Mouse (Mus musculus): ENCODE data around the gene Lyst. TPM values are rescaled to one million over a fixed set of nuclear protein-coding genes. Genes with fewer than 3 reads are reported as not detected.
A peak's percentile ranks its signal among the peaks of the same experiment; 100 is the strongest.
"Not testable (repeated sequence)": the region's sequence is repeated elsewhere in the genome, so short reads cannot be mapped to it uniquely, and the experiment has no call there.

Lyst gene
- 10.0 and 13.1 TPM in 2 replicates for polyA plus RNA-seq (2014; fragmentation: Nextera tagmentation; extraction: Ambion mirVana)

- Histone ChIP-seq H3K4me2 (replicated peaks; ENCODE audit: low read depth, low read length) (peak within 1 kb of the TSS; percentile 89), H3K9me3 (ENCODE audit: control insufficient read depth, low read depth, low read length) (no peaks in the 10 kb centered on the region), H3K4me1 (ENCODE audit: control insufficient read depth, insufficient read depth, low read length) (no peaks in the 10 kb centered on the region), H3K27me3 (ENCODE audit: control insufficient read depth, insufficient read depth, low read length) (no peaks in the 10 kb centered on the region), H3K9ac (replicated peaks; ENCODE audit: low read depth, low read length) (peak within 1 kb of the TSS; percentile 68), H3K27ac (ENCODE audit: low read length) (peak within 1 kb of the TSS; percentile 83), H3K4me3 (ENCODE audit: low read depth, low read length) (peak within 1 kb of the TSS; percentile 79), H3K36me3 (ENCODE audit: control insufficient read depth, insufficient read depth, low read length) (no peaks in the 10 kb centered on the region)
- under 1% methylated on average over 83 of the region's 88 CpGs for WGBS
- peak; percentile 98 for ATAC-seq (ENCODE audit: insufficient number of reproducible peaks, insufficient read depth, low FRiP score, low read depth)
These were observed at the start of gene Lyst for GRCm38 (mm10) chr13:13590048-13591011. TSS of gene Lyst (plus strand) at chr13:13590397.

- not testable (repeated sequence) for ATAC-seq (ENCODE audit: insufficient number of reproducible peaks, insufficient read depth, low FRiP score, low read depth); H3K9me3 ChIP-seq (ENCODE audit: control insufficient read depth, low read depth, low read length); H3K9ac ChIP-seq (replicated peaks; ENCODE audit: low read depth, low read length); H3K27ac ChIP-seq (ENCODE audit: low read length); H3K4me3 ChIP-seq (ENCODE audit: low read depth, low read length); H3K27me3 ChIP-seq (ENCODE audit: control insufficient read depth, insufficient read depth, low read length); H3K4me2 ChIP-seq (replicated peaks; ENCODE audit: low read depth, low read length); H3K4me1 ChIP-seq (ENCODE audit: control insufficient read depth, insufficient read depth, low read length); H3K36me3 ChIP-seq (ENCODE audit: control insufficient read depth, insufficient read depth, low read length)
- 91% methylated on average over 10 of the region's 10 CpGs for WGBS
These were observed 47.1 kb upstream of the Lyst start for GRCm38 (mm10) chr13:13543073-13543472.

DNA sequence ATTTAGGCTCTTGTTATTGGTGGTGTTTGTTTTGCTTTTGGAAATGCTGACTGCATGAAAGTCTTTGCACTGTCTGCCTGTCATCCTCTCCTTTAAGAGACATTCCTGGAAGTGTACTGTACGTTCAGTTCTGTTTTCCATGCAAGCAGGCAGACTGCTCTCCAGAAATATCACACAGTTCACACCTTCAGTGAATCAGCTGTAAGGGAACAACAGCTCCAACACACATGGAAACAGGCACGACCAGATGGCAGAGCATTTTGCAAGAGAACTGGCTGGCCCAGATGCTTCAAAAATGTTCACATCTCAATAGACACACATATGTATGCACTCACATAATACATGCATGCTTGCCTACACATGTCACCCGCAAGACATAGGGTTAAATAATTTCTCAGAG lies 43.4 kb upstream of the Lyst start:
- no peaks in the 10 kb centered on the region for H3K9me3 ChIP-seq (ENCODE audit: control insufficient read depth, low read depth, low read length)
- H3K4me2 ChIP-seq (replicated peaks; ENCODE audit: low read depth, low read length), result no peak overlapping the region
- H3K36me3 ChIP-seq (ENCODE audit: control insufficient read depth, insufficient read depth, low read length), result no peaks in the 10 kb centered on the region
- no peaks in the 10 kb centered on the region for H3K27me3 ChIP-seq (ENCODE audit: control insufficient read depth, insufficient read depth, low read length)
- no peak overlapping the region for H3K9ac ChIP-seq (replicated peaks; ENCODE audit: low read depth, low read length)
- ATAC-seq (ENCODE audit: insufficient number of reproducible peaks, insufficient read depth, low FRiP score, low read depth), result no peak
- H3K27ac ChIP-seq (ENCODE audit: low read length), result no peak overlapping the region
- no peak overlapping the region for H3K4me3 ChIP-seq (ENCODE audit: low read depth, low read length)
- H3K4me1 ChIP-seq (ENCODE audit: control insufficient read depth, insufficient read depth, low read length), result no peaks in the 10 kb centered on the region; the same call in 1 of the 2 replicates
- 64% methylated on average over 3 of the region's 3 CpGs for WGBS

- Histone ChIP-seq H3K27ac (ENCODE audit: low read length) (no peak overlapping the region), H3K27me3 (ENCODE audit: control insufficient read depth, insufficient read depth, low read length) (no peaks in the 10 kb centered on the region), H3K4me1 (ENCODE audit: control insufficient read depth, insufficient read depth, low read length) (no peaks in the 10 kb centered on the region; the same call in 1 of the 2 replicates), H3K4me2 (replicated peaks; ENCODE audit: low read depth, low read length) (no peak overlapping the region), H3K9me3 (ENCODE audit: control insufficient read depth, low read depth, low read length) (no peaks in the 10 kb centered on the region), H3K4me3 (ENCODE audit: low read depth, low read length) (no peak overlapping the region), H3K9ac (replicated peaks; ENCODE audit: low read depth, low read length) (no peak overlapping the region), H3K36me3 (ENCODE audit: control insufficient read depth, insufficient read depth, low read length) (no peaks in the 10 kb centered on the region)
- WGBS, result 94% methylated on average over 4 of the region's 4 CpGs
- no peak for ATAC-seq (ENCODE audit: insufficient number of reproducible peaks, insufficient read depth, low FRiP score, low read depth)
These were observed 42.3 kb upstream of the Lyst start for GRCm38 (mm10) chr13:13547889-13548288.

DNA sequence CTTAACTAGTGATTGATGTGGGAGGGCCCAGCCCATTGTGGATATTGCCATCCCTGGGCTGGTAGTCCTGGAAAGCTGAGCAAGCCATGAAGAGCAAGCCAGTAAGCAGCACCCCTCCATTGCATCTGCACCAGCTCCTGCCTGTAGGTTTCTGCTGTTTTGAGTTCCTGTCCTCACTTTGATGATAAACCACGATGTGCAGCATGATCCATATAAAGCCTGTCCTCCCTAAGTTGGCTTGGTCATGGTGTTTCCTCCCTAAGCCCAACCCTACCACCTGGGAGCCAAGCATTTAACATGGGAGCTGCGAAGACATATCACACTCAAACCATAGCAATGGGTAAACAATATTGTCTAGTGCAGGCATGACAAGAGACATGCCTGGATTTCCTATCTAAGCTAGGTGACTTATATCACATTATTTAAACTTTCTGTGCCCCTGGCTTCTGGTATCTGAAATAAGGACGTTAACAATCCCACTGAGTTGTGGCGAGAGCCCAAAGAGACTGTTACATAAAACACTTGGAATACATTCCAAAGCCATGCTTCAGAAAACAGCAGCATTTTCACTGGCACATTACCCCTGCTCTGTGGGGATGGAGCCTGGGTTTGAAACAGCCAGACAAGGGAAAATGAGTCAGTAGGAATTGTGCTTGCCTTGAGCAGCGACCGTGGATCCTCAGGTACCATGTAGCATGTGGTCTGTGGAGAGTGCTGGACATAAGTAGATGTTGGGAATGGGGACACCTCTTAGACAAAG lies 41.6 kb upstream of the Lyst start:
- WGBS, result 80% methylated on average over 6 of the region's 6 CpGs
- Histone ChIP-seq H3K9me3 (ENCODE audit: control insufficient read depth, low read depth, low read length) (no peaks in the 10 kb centered on the region), H3K9ac (replicated peaks; ENCODE audit: low read depth, low read length) (no peak overlapping the region), H3K4me1 (ENCODE audit: control insufficient read depth, insufficient read depth, low read length) (no peaks in the 10 kb centered on the region; the same call in 1 of the 2 replicates), H3K36me3 (ENCODE audit: control insufficient read depth, insufficient read depth, low read length) (no peaks in the 10 kb centered on the region), H3K4me3 (ENCODE audit: low read depth, low read length) (no peak overlapping the region), H3K27me3 (ENCODE audit: control insufficient read depth, insufficient read depth, low read length) (no peaks in the 10 kb centered on the region), H3K27ac (ENCODE audit: low read length) (no peak overlapping the region), H3K4me2 (replicated peaks; ENCODE audit: low read depth, low read length) (no peak overlapping the region)
- no peak for ATAC-seq (ENCODE audit: insufficient number of reproducible peaks, insufficient read depth, low FRiP score, low read depth)

DNA sequence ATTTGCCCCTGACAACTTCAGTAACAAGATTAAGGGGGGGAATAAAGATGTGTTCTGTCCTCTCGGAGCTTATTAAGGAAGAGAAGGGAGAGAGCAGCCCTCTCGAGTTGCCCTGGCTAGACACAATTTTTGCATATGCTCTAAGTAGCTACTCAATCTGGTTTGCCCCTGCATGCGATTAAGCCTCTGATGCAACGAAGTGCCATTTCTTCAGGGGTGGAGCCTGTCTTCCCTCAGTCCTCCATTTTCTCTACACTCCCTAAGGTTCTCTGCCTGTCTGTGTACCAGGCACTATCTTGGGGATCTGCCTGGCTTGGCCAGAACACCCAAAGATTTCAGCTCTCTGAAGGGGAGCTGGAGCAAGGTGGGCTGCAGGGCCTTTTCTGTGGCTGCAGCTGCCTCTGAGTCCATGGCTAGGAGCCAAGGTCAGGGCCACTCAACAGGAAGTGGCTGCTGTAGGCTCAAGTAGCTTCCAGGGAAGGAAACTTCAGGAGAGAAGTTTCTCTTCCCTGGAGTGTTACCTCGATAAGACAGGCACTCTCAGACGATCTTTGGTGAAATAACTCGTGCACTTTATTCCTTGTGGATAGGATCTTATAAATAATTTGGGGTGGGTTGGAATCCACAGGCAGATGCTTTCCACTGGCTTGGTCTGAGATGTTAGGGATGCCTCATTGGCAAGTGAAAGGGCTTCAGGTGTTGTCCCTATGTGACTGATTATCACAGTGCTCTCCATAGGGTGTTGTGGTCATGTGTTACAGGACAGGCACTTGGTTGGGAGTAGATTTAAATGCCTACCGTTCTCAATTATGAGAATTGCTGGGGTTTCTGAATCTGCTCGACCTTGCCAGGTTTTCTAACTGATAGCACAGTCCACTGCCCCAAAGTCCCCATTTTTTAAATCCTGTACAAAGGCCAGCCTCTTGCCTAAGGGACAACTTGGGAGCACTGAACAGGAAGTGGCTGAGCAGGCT lies 40.2 kb upstream of the Lyst start:
- Histone ChIP-seq H3K4me2 (replicated peaks; ENCODE audit: low read depth, low read length) (no peak overlapping the region), H3K9me3 (ENCODE audit: control insufficient read depth, low read depth, low read length) (no peaks in the 10 kb centered on the region), H3K9ac (replicated peaks; ENCODE audit: low read depth, low read length) (no peak overlapping the region), H3K27me3 (ENCODE audit: control insufficient read depth, insufficient read depth, low read length) (no peaks in the 10 kb centered on the region), H3K36me3 (ENCODE audit: control insufficient read depth, insufficient read depth, low read length) (no peaks in the 10 kb centered on the region), H3K4me3 (ENCODE audit: low read depth, low read length) (no peak overlapping the region), H3K4me1 (ENCODE audit: control insufficient read depth, insufficient read depth, low read length) (no peaks in the 10 kb centered on the region; the same call in 1 of the 2 replicates), H3K27ac (ENCODE audit: low read length) (no peak overlapping the region)
- ATAC-seq (ENCODE audit: insufficient number of reproducible peaks, insufficient read depth, low FRiP score, low read depth), result no peak
- WGBS, result 64% methylated on average over 9 of the region's 9 CpGs

DNA sequence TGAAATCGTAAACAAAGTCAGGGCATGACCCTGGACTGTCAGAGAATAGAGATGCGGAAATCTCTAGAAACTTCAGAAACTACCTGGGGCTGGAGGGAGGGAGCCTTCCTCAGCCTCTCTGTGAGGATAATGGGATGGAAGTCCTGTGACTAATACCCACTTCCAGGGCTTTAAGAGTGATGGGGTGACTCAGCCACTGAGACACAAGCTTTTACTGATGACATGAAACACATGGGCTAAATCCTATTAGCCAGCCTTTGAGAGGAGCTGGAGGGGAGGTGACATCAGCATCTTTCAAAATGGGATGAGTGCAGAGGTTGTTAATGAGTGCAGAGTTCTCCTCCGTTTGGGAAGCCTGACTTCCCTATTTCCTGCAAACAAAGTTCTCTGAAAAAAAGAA lies 38.2 kb upstream of the Lyst start:
- Histone ChIP-seq H3K9me3 (ENCODE audit: control insufficient read depth, low read depth, low read length) (no peaks in the 10 kb centered on the region), H3K27me3 (ENCODE audit: control insufficient read depth, insufficient read depth, low read length) (no peaks in the 10 kb centered on the region), H3K9ac (replicated peaks; ENCODE audit: low read depth, low read length) (no peak overlapping the region), H3K36me3 (ENCODE audit: control insufficient read depth, insufficient read depth, low read length) (no peaks in the 10 kb centered on the region), H3K4me2 (replicated peaks; ENCODE audit: low read depth, low read length) (no peak overlapping the region), H3K4me1 (ENCODE audit: control insufficient read depth, insufficient read depth, low read length) (no peaks in the 10 kb centered on the region; the same call in 1 of the 2 replicates), H3K4me3 (ENCODE audit: low read depth, low read length) (no peak overlapping the region), H3K27ac (ENCODE audit: low read length) (no peak overlapping the region)
- ATAC-seq (ENCODE audit: insufficient number of reproducible peaks, insufficient read depth, low FRiP score, low read depth), result no peak
- WGBS, result 31% methylated on average over 3 of the region's 3 CpGs
